Mouse (Mus musculus) heart, embryonic 12.5 days (tissue): ENCODE measurements around the gene A730009L09Rik. TPM values are rescaled to one million over a fixed set of nuclear protein-coding genes. Genes with fewer than 3 reads are reported as not detected.

Experiments
- ATAC-seq: fragments of 200-750 bp; cut with Nextera tagmentation; 2 replicates; pipeline ENCODE4 v1.8.0; 2017; ENCODE audit warnings: moderate TSS enrichment, moderate library complexity; ENCODE audit not compliant: insufficient number of reproducible peaks, low FRiP score
- H3K27ac ChIP-seq: fragments of 300-500 bp; sonication (generic); 2 replicates; pipeline ENCODE4 v1.5.1; 2016; ENCODE audit warnings: mild to moderate bottlenecking, moderate library complexity; ENCODE audit not compliant: poor library complexity, severe bottlenecking
- H3K27me3 ChIP-seq: fragments of 300-500 bp; sonication (generic); replicated peaks from 2 replicates; pipeline ENCODE4 v1.6.1; 2016; ENCODE audit warnings: mild to moderate bottlenecking, moderate library complexity
- H3K36me3 ChIP-seq: fragments of 300-500 bp; sonication (generic); 2 replicates; pipeline ENCODE4 v1.6.1; 2016; ENCODE audit warnings: mild to moderate bottlenecking, moderate library complexity
- H3K4me1 ChIP-seq: fragments of 300-500 bp; sonication (generic); replicated peaks from 2 replicates; pipeline ENCODE4 v1.6.1; 2016; ENCODE audit warnings: mild to moderate bottlenecking
- H3K4me2 ChIP-seq: fragments of 300-500 bp; sonication (generic); 2 replicates; pipeline ENCODE4 v1.6.1; 2016; ENCODE audit warnings: mild to moderate bottlenecking, moderate library complexity
- H3K4me3 ChIP-seq: fragments of 300-500 bp; sonication (generic); 2 replicates; pipeline ENCODE4 v1.5.1; 2016; ENCODE audit warnings: mild to moderate bottlenecking
- H3K9ac ChIP-seq: fragments of 300-500 bp; sonication (generic); 2 replicates; pipeline ENCODE4 v1.6.1; 2016; ENCODE audit warnings: mild to moderate bottlenecking, moderate library complexity
- H3K9me3 ChIP-seq: fragments of 300-500 bp; sonication (generic); replicated peaks from 2 replicates; pipeline ENCODE4 v1.6.1; 2016; ENCODE audit warnings: mild to moderate bottlenecking, moderate library complexity
- WGBS: fragments of 180-500 bp; shearing (Covaris S2); methylation state at CpG from one replicate; pipeline ENCODE4 v1.1.7; 2016; 5-methylcytosine and 5-hydroxymethylcytosine counted together
- polyA plus RNA-seq: library from polyadenylated mRNA; unstranded; fragments of >200 nt; fragmentation: Nextera tagmentation; extraction: Ambion mirVana; gene quantifications from 2 replicates; pipeline ENCODE4 v1.2.1, GENCODE M21; 2016

A730009L09Rik gene
- polyA plus RNA-seq, 1 experiment from 2014 or later, result not detected

DNA sequence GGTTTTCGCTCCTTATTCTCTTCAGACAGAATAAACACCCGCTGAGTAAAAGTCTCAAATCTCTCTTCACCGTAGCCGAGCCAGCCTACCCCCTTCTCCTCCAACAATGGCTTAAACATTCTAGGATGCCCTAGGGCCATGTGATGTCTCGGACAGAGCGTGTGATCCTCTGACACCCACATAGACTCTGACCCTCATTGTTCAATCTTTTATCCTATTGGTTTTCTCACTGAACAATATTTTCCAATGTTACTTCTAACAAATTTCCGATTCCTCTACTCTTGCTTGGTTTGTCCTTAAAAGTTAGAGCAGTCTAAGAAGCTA is 45.3 kb downstream of the A730009L09Rik start:
- Histone ChIP-seq H3K36me3 (no peaks in the 10 kb centered on the region), H3K4me2 (0 out of 2 replicates have a peak overlapping the region, but pooled peaks have one; percentile 4), H3K4me1 (no peaks in the 10 kb centered on the region), H3K4me3 (no peak overlapping the region), H3K9ac (no peak overlapping the region), H3K27me3 (no peaks in the 10 kb centered on the region), H3K27ac (no peak overlapping the region), H3K9me3 (no peaks in the 10 kb centered on the region)
- 58% methylated on average over 7 of the region's 7 CpGs for WGBS
- no peak for ATAC-seq

Other genes starting within 250 kb of the A730009L09Rik start
- gene Mrpl39, start 220.6 kb downstream of the A730009L09Rik start, polyA plus RNA-seq, result 48.5 and 50.4 TPM in 2 replicates